Mouse (Mus musculus): Measurements from ENCODE around the gene Rfxap. TPM values are rescaled to one million over a fixed set of nuclear protein-coding genes. Genes with fewer than 3 reads are reported as not detected.
"Not testable (repeated sequence)": the region's sequence is repeated elsewhere in the genome, so short reads cannot be mapped to it uniquely, and the experiment has no call there.

Gene Rfxap
- polyA plus RNA-seq, 2 experiments from 2014 or later, result 3.5 to 6.4 TPM

DNA sequence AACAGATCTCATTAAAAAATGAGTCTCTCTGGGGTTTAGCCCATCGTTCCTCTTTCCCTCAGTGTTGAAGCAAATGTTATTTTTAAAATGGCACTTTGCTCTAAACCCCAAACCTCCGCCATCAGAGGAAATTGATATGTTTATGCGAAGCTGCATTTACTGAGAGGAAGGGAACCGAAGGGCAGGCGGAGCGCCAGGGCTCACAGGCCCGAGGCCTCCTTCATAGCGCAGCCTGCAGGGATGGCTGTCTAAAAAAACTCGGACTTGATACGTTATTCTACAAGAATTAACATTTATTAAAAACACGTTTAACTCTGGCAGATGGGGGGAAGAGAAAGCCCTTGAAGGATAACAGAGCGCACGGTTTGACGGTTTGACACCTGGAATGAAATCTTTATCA, 41.6 kb downstream of the Rfxap start:
- no peak for ATAC-seq

DNA sequence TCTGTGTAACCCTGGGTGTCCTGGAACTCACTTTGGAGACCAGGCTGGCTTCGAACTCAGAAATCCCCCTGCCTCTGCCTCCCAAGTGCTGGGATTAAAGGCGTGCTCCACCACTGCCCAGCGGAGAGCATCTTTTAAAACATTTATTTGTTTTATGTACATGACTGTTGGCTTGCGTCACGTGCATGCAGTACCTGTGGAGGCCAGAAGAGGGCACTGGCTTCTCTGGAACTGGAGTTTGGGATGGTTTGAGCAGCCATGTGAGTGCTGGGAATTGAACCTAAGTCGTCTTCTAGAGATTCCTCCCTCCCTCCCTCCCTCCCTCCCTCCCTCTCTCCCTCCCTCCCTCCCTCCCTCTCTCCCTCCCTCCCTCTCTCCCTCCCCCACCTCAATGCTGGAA, 42.1 kb downstream of the Rfxap start:
- not testable (repeated sequence) for ATAC-seq

DNA sequence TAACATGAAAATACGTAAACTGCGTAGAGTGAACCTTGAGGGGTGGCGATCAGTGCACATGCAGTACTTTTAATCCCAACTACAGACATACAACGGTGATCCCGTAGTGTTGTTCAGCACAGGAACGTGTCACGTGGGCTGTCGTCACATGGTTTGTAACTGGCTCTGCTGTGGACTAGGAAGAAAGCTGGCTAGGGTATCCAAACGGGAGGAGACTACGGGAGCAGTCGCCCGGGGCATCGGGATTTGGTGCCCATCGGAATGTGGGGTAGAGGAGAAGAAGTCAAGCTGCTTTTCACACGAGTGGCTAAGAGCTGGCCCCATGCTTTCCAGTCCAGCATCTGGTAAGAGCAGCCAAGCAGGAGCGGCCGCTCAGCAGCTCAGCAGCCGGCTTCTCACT, 43.2 kb downstream of the Rfxap start:
- no peak for ATAC-seq

DNA sequence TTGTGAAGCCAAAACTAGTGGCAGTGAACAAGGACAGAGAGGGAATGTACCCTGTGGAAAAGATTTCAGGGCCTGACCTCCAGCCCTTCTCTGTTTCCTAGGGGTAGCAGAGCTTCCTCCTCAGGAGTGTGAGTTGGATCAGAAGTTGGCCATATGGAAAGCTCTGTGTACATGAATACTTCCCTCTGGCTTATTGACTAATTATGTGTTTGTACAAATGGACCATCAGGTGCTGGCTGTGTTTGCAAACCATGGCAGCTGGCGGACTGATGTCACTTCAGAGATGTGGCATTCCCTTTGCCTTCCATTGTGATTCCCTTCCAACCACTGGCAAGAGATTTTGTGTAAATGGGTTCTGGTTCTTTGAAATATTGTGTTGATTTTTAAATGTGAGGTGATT, 46.3 kb downstream of the Rfxap start:
- ATAC-seq, result no peak

DNA sequence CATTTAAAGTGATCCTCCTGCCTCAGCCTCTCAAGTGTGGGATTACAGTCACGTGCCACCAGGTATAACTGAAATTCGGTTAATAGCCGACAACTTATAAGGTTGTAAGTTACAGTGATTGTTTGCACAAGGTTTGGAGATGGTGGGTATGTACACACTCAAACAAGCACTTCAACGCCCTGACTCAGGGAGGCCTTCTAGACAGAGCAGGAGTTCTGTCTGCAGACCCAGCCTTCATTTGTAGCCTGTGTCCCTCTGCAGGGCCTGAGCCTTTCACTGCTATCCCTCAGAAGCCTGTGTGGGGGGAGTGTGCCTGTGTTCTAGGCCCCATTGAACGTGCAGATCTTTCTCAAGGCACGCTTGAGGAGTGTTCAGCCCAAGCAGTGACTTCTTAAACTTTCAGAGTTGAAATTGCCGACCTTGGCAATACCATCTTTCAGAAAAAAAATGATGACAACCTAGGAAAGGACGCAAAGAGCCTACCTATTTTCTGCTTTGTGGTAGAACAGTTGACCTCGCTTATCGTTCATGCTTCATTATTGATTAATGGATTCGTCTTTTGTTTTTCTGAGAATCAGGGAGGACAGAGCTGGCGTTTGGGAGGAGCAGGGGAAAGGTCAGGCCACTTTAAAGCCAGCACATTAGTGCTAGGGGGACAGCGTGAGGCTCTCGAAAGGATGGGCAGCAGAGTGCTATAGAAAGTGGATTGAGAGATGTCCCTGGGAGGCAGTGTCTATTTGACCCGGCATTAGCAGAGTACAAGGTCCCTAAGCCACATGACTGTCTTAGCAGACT, 47.1 kb downstream of the Rfxap start:
- no peak for ATAC-seq

DNA sequence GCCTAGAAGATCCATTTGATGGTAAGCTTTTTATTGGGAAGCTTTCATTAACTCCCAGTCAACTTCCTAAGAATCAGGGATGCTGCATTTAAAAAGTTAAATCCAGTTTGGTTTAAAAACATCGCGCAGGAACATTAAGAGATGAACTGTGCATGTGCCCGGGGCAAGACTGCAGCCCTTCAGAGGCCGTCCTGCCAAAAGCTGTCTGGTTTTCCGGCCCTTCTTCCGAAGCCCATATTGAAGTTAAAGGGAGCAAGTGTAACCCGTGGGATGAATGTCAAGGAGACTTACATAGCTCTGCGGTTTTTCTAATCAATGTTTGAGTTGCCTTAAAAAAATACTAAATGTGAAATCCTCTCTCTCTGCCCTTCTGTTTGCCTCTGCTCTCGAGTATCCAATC, 48.4 kb downstream of the Rfxap start:
- no peak for ATAC-seq

DNA sequence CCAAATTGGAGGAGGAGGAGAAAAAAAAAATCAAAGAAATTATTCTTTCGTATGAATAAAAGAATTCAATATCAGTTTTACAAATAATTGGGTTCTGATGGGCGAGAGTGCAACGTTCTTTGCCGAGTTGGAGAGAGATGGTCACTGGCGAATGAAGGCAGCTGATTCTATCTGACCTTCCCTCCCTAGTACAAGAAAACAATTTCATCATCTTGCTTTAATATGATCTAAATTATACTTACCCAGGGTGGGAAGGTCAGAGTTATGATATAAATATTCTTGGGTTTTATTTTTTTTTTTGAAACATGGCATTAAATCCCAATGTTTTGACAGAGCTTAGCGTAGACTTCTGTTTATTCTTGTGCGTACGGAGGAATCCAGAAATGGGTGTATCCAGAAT, 50.1 kb downstream of the Rfxap start:
- ATAC-seq, result no peak

DNA sequence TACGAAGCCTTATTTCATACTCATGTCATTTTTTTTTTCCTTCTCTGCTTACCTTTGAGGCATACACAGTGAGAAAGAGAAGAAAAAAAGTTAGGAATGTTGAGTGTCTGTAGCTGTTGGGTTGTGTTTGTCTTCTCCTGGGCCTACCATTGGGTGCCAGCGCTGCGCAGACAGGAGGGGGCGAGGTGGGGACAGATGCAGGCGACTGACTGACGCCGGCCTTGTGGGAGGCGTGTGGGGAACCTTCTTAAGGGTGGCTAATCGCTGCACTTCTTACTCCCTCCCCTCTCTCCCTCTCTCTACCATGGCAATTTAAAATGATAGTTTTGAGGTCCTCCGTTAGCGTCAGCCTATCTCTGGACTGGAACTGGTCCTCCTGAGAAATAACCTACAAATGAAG, 51.5 kb downstream of the Rfxap start:
- no peak for ATAC-seq

DNA sequence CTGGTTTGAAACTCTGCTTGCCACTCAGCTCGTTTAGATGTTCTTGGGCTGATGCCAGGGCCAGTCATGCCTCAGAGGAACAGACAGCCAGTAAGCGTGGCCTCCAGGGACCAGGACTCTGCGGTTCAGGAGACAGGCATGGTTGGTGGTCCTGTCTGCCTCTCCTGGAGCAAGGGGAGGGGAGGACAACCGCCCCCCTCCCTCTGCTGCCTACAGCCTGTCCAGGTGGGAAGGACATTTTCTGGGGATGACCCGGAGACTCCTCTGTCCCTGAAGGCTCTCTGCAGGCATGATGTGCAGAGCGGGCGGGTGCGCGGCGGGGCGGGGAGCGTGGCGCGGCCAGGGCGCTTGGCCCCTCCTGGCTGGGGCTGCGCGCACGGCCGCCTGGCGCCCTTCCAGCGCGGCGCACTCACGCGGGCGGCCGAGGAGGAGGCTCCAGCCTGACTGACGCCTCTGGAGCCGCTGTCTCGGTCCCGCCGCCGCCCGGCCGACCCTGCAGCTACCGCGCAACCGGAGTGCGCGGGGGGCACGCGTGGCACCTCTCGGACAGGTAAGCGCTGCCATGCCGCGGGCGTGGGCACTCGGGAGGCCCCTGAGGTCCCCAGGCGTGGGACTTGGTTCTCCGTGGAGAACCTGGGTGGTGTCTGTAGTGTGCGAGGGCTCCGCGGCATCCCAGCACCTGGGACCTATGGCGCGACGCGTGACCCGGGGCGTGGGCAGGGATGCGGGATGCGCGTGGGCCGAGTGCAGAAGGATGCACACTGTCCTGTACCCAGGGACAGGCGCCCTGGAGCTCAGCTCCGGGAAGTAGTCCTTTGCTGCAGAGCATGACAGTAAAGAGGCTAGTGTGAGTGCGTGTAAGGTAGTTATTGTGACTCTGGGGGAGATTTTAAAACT, 52.2 kb downstream of the Rfxap start, which contains the start of gene Smad9:
Gene Smad9, plus strand, starts transcription at position 438 of the 897 bp plus-strand sequence.
- ATAC-seq, result no peak

DNA sequence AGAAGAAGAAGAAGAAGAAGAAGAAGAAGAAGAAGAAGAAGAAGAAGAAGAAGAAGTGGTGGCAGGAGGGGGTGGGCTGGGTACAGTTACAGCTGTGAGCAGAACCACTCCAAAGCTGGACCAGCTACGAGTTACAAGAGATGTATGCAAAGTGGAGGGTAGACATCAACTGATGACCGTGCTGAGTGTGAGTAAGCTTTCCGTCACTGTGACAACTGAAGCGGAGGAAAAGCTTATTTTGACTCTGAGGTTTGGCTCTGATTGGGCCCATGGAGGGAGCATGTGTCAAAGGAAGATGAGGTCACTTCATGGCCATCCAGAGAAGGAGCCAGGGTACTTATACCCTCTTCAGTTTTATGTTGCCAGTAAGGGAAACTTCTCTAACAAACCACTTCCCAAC, 54.2 kb downstream of the Rfxap start:
- ATAC-seq, result no peak

Other genes starting within 250 kb of the Rfxap start
- gene Supt20, start 115.0 kb downstream of the Rfxap start, polyA plus RNA-seq (2017; shearing (Covaris generic)), result 100 to 1,000 TPM; 245 to 256 TPM
- 1 to 10 TPM in 1 of 2 experiments, not detected in 1; 3.5 TPM for gene Gm21958, start 93.4 kb downstream of the Rfxap start, polyA plus RNA-seq (2017; shearing (Covaris generic))
- gene Exosc8, start 72.4 kb downstream of the Rfxap start, polyA plus RNA-seq (2017; shearing (Covaris generic)), result 100 to 1,000 TPM; 218 to 259 TPM
- gene Alg5, start 72.3 kb downstream of the Rfxap start, polyA plus RNA-seq (2017; shearing (Covaris generic)), result 10 to 100 TPM; 91.2 to 92.6 TPM
- gene Smad9, start 52.2 kb downstream of the Rfxap start, polyA plus RNA-seq (2017; shearing (Covaris generic)), result not detected
- gene Sertm1, start 108.1 kb upstream of the Rfxap start, polyA plus RNA-seq (2017; shearing (Covaris generic)), result not detected
- gene Ccna1, start 247.7 kb upstream of the Rfxap start, polyA plus RNA-seq (2017; shearing (Covaris generic)), result not detected